Mouse (Mus musculus) cortical plate, adult 2 months (tissue): ENCODE measurements around the gene Blnk.

ENCODE experiments used
- CTCF ChIP-seq: fragments of 200-500 bp; IDR thresholded peaks from 2 replicates; pipeline ENCODE4 v1.5.1; 2011; ENCODE audit warnings: mild to moderate bottlenecking, control low read depth, low read length; ENCODE audit not compliant: insufficient read depth; ENCODE audit errors: extremely low read depth
- POLR2A ChIP-seq: fragments of 200-500 bp; IDR thresholded peaks from 2 replicates; pipeline ENCODE4 v1.6.1; 2011; ENCODE audit warnings: mild to moderate bottlenecking, low read length, control low read depth; ENCODE audit not compliant: insufficient read depth; ENCODE audit errors: extremely low read depth

- no peak for TF ChIP-seq POLR2A
- no peak for TF ChIP-seq CTCF
Observed at GRCm38 (mm10) chr19:40894519-40895392, 99.6 kb downstream of the Blnk start, which contains the start of gene Zfp518a.
